Mouse (Mus musculus) spleen, postnatal 0 days (tissue): ENCODE results near the gene Unc45a. TPM values are rescaled to one million over a fixed set of nuclear protein-coding genes. Genes with fewer than 3 reads are reported as not detected.

Experiments
- polyA plus RNA-seq: library from polyadenylated mRNA; unstranded; fragments of >200 nt; fragmentation: Nextera tagmentation; extraction: Ambion mirVana; gene quantifications from 2 replicates; pipeline ENCODE4 v1.2.1, GENCODE M21; 2015

The Unc45a gene
- polyA plus RNA-seq = 10.2 and 11.4 TPM in 2 replicates

GRCm38 (mm10) chr7:80340793-80341192, at the start of gene Unc45a:
Gene Unc45a (minus strand): TSS chr7:80341005.

GRCm38 (mm10) chr7:80387633-80388543, 47.1 kb upstream of the Unc45a start, which contains the start of gene Fes:
Gene Fes (minus strand): TSS chr7:80387946.

GRCm38 (mm10) chr7:80371041-80371751, 30.4 kb upstream of the Unc45a start, which contains the start of gene Man2a2:
Gene Man2a2 (minus strand): TSS chr7:80371375.

GRCm38 (mm10) chr7:80342858-80343257, 2.1 kb upstream of the Unc45a start, which contains the start of gene Hddc3:
Gene Hddc3 (plus strand): TSS chr7:80343104.

GRCm38 (mm10) chr7:80324043-80324815, 16.6 kb downstream of the Unc45a start, which contains the start of gene Rccd1:
Gene Rccd1 (minus strand): TSS chr7:80324454.

GRCm38 (mm10) chr7:80294062-80294763, 46.6 kb downstream of the Unc45a start, which contains the start of gene Prc1:
Gene Prc1 (plus strand): TSS chr7:80294450.

Other genes with a start within 250 kb of the Unc45a start
- 115 and 141 TPM in 2 replicates for gene Idh2, start 225.6 kb downstream of the Unc45a start, polyA plus RNA-seq
- gene Sema4b, start 154.2 kb downstream of the Unc45a start, polyA plus RNA-seq = 37.7 and 38.5 TPM in 2 replicates
- gene Cib1, start 108.2 kb downstream of the Unc45a start, polyA plus RNA-seq = 109 and 111 TPM in 2 replicates
- gene Gdpgp1, start 108.1 kb downstream of the Unc45a start, polyA plus RNA-seq = 2.2 and 2.5 TPM in 2 replicates
- gene Ttll13, start 94.6 kb downstream of the Unc45a start, polyA plus RNA-seq = 0.30 and 1.0 TPM in 2 replicates
- 32.2 and 34.6 TPM in 2 replicates for gene Ngrn, start 79.8 kb downstream of the Unc45a start, polyA plus RNA-seq
- 4.1 and 5.6 TPM in 2 replicates for gene Vps33b, start 71.4 kb downstream of the Unc45a start, polyA plus RNA-seq
- 128 and 140 TPM in 2 replicates for gene Prc1, start 46.6 kb downstream of the Unc45a start, polyA plus RNA-seq
- 7.6 and 8.8 TPM in 2 replicates for gene Rccd1, start 16.6 kb downstream of the Unc45a start, polyA plus RNA-seq
- 4.5 and 6.3 TPM in 2 replicates for gene Hddc3, start 2.1 kb upstream of the Unc45a start, polyA plus RNA-seq
- 5.8 and 7.6 TPM in 2 replicates for gene Man2a2, start 30.4 kb upstream of the Unc45a start, polyA plus RNA-seq
- gene Fes, start 46.9 kb upstream of the Unc45a start, polyA plus RNA-seq = 39.9 and 58.0 TPM in 2 replicates
- gene Furin, start 64.4 kb upstream of the Unc45a start, polyA plus RNA-seq = 7.2 and 8.7 TPM in 2 replicates
- gene Blm, start 194.1 kb upstream of the Unc45a start, polyA plus RNA-seq = 29.1 and 38.0 TPM in 2 replicates